Mouse (Mus musculus) MEL (cell line): ENCODE measurements around the gene Slc30a1.

ENCODE experiments used
- CTCF ChIP-seq, 3 experiments: IDR thresholded peaks in 2 of 3; conservative IDR thresholded peaks in 1 of 3; 2 replicates each; pipeline ENCODE4 v1.5.1; 2011 to 2012; ENCODE audit warnings: low read length in 3 of 3, low read depth in 2 of 3, mild to moderate bottlenecking in 2 of 3, improper control_type of control experiment in 1 of 3, inconsistent platforms in 1 of 3, mixed read lengths in 1 of 3, moderate library complexity in 1 of 3; ENCODE audit not compliant: control insufficient read depth in 1 of 3, insufficient read depth in 1 of 3, poor library complexity in 1 of 3, severe bottlenecking in 1 of 3
- EP300 ChIP-seq, 2 experiments: IDR thresholded peaks; 2 replicates each; pipeline ENCODE4 v1.6.1; 2011; ENCODE audit warnings: improper control_type of control experiment in 2 of 2, low read length in 2 of 2, low read depth in 1 of 2, mild to moderate bottlenecking in 1 of 2
- GABPA ChIP-seq: IDR thresholded peaks from 2 replicates; pipeline ENCODE4 v1.6.1; 2012; ENCODE audit warnings: low read depth, mild to moderate bottlenecking, inconsistent platforms, low read length, improper control_type of control experiment, moderate library complexity
- HCFC1 ChIP-seq: IDR thresholded peaks from 2 replicates; pipeline ENCODE4 v1.6.1; 2012; ENCODE audit warnings: low read depth, mild to moderate bottlenecking, inconsistent platforms, low read length, improper control_type of control experiment, moderate library complexity
- NRF1 ChIP-seq: IDR thresholded peaks from 2 replicates; pipeline ENCODE4 v1.6.1; 2014; ENCODE audit warnings: low read depth, mild to moderate bottlenecking, inconsistent platforms, low read length, improper control_type of control experiment, moderate library complexity; ENCODE audit not compliant: poor library complexity, insufficient read depth, severe bottlenecking
- POLR2A ChIP-seq, 2 experiments: IDR thresholded peaks; 2 replicates each; pipeline ENCODE4 v1.6.1; 2011 to 2012; ENCODE audit warnings: low read length in 2 of 2, mild to moderate bottlenecking in 2 of 2, control low read depth in 1 of 2, improper control_type of control experiment in 1 of 2, low read depth in 1 of 2, moderate library complexity in 1 of 2; ENCODE audit not compliant: control insufficient read depth in 1 of 2, insufficient read depth in 1 of 2, poor library complexity in 1 of 2
- TCF12 ChIP-seq: IDR thresholded peaks from 2 replicates; pipeline ENCODE4 v1.6.1; 2014; ENCODE audit warnings: low read depth, mild to moderate bottlenecking, inconsistent platforms, low read length, improper control_type of control experiment, moderate library complexity
- UBTF ChIP-seq: IDR thresholded peaks from 2 replicates; pipeline ENCODE4 v1.6.1; 2012; ENCODE audit warnings: low read depth, mild to moderate bottlenecking, inconsistent platforms, low read length, improper control_type of control experiment, moderate library complexity, borderline replicate concordance; ENCODE audit not compliant: insufficient read depth

DNA sequence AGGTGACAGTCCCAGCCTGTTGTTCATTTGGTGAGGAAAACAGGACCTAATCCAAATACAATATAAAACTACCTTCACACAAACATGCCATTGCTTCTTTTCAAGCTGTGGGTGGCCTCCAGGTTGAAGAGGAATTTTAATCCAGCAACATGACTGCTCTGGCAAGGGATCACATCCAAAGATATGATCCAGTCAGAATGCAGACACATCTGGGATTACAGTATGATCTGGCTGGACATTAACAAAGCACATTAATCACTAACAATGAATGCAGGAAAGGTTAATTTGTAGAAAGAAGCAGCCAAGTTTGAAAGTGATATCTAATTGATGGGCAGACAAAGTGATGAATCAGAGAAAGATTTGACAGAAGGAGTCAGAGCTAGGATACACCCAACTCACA is 48.4 kb upstream of the Slc30a1 start:
- TF ChIP-seq CTCF (IDR thresholded peaks at IDR 0.05 in 2 of 3, conservative IDR thresholded peaks at IDR 0.05 in 1 of 3; ENCODE audit: control insufficient read depth in 1 of 3, insufficient read depth in 1 of 3, low read depth in 2 of 3, low read length in 3 of 3, poor library complexity in 1 of 3, severe bottlenecking in 1 of 3) (no peak), UBTF (no peak), GABPA (no peak), POLR2A (IDR thresholded peaks at IDR 0.05; ENCODE audit: control insufficient read depth in 1 of 2, insufficient read depth in 1 of 2, low read depth in 1 of 2, low read length in 2 of 2, poor library complexity in 1 of 2) (no peak), EP300 (IDR thresholded peaks at IDR 0.05; ENCODE audit: low read depth in 1 of 2, low read length in 2 of 2) (no peak), TCF12 (no peak), HCFC1 (no peak), NRF1 (no peak)
